Mouse (Mus musculus) ES-Bruce4 (cell line): Measurements from ENCODE around the gene Rnf115.

Experiments
- CTCF ChIP-seq: IDR thresholded peaks from one replicate; pipeline ENCODE4 v1.8.1; 2011; ENCODE audit warnings: low read depth, low read length
- EP300 ChIP-seq: IDR thresholded peaks from 2 replicates; pipeline ENCODE4 v1.6.1; 2011; ENCODE audit warnings: low read depth, low read length; ENCODE audit not compliant: insufficient read depth

DNA sequence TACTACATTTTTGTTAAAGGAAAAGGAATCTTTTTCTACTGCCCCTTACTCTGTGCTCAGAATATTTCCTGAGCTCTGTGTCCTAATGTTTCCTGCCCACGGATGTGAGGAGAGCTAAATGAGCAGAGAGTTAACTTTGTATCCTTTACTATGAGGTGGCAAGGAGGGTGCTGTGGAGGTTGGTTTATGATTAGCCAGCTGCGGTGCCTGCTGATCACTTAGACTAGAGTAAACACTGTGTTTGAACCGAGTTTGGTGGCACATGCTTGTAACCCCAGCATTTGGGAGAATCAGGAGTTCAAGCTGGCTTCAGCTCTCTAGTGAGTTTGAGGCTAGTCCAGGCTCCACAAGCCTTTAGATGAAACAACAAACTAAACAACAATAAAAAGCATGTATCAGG is 49.7 kb downstream of the Rnf115 start:
- TF ChIP-seq CTCF (no peak), EP300 (no peak)
